Comparison of ENCODE assay signal across 23 mouse cellular contexts in the genomic region with DNA sequence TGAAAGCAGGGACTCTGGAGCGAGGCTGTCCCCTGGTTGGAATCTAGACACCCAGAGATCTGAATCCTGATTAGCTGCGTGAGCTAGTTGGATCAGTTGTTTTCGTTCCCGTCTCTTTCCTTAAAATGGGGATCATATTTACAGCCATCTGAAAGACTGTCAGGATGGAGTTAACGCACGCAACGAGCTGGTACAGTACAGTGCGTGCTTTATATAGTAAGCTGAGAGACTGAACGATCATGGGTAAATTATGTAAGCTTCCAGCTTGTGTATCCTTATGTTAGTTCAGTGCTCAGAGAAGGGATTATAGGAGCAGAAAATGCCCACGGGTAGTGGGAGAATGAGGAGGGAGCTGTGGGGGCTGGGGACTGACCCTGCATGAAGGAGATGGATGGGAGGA. TPM values are rescaled to one million over a fixed set of nuclear protein-coding genes. Genes with fewer than 3 reads are reported as not detected.
A peak's percentile ranks its signal among the peaks of the same experiment; 100 is the strongest.
DNase-seq lines count a peak whose midpoint lies in the region; ATAC-seq and TF ChIP-seq lines count a peak whose summit lies in the region.
"Had no signal": no experiment of that assay in that cellular context is flagged by ENCODE, and none has a peak within 500 bp of the region (broad histone marks: within the 10 kb centered on the region; RNA-seq: fewer than 3 reads in every experiment).

No protein-coding gene starts in this region.

- 73% methylated on average over 10 of the region's 10 CpGs for WGBS in forebrain, embryonic 16.5 days
- WGBS in forebrain, embryonic 11.5 days = 89% methylated on average over 10 of the region's 10 CpGs
- WGBS in embryonic facial prominence, embryonic 13.5 days = 52% methylated on average over 10 of the region's 10 CpGs

- intact Hi-C loops in left cerebral cortex, postnatal 25 days (cut with DNase I) = no loop called here
- intact Hi-C loops in left cerebral cortex, postnatal 36 days (cut with DNase I) = no loop called here

- no peaks in the 10 kb centered on the region for H3K27me3 ChIP-seq in forebrain, embryonic 16.5 days (replicated peaks; ENCODE audit: control insufficient read depth, insufficient read depth, low read length)
- H3K27me3 ChIP-seq in forebrain, embryonic 11.5 days (ENCODE audit: control insufficient read depth, insufficient read depth, low read length) = no peaks in the 10 kb centered on the region
- H3K27me3 ChIP-seq in embryonic facial prominence, embryonic 13.5 days = no peaks in the 10 kb centered on the region
- H3K27me3 ChIP-seq: CH12.LX; embryonic facial prominence, embryonic 15.5 days; Patski had no signal

- no peak overlapping the region for H3K4me3 ChIP-seq in forebrain, embryonic 16.5 days (replicated peaks; ENCODE audit: low read length)
- H3K4me3 ChIP-seq in forebrain, embryonic 11.5 days (ENCODE audit: low read depth, low read length) = no peak overlapping the region
- no peak overlapping the region for H3K4me3 ChIP-seq in layer of hippocampus, adult 2 months
- H3K4me3 ChIP-seq in embryonic facial prominence, embryonic 13.5 days = no peak overlapping the region
- H3K4me3 ChIP-seq: embryonic facial prominence, embryonic 15.5 days; erythroblast, embryonic 14.5 days; forebrain, embryonic 10.5 days; gastrocnemius, adult 2 months; heart, embryonic 12.5 days; hindbrain, embryonic 10.5 days had no signal

- peaks cover 7% of the 10 kb centered on the region for H3K4me1 ChIP-seq in forebrain, embryonic 16.5 days (replicated peaks; ENCODE audit: control insufficient read depth, insufficient read depth, low read length)
- no peaks in the 10 kb centered on the region for H3K4me1 ChIP-seq in forebrain, embryonic 11.5 days (replicated peaks; ENCODE audit: control insufficient read depth, insufficient read depth, low read length)
- H3K4me1 ChIP-seq in embryonic facial prominence, embryonic 13.5 days = peaks cover 33% of the 10 kb centered on the region
- H3K4me1 ChIP-seq: heart, embryonic 12.5 days had no signal

- H3K9me3 ChIP-seq in forebrain, embryonic 16.5 days (ENCODE audit: control insufficient read depth, low read length) = no peaks in the 10 kb centered on the region
- H3K9me3 ChIP-seq in forebrain, embryonic 11.5 days (ENCODE audit: control insufficient read depth, low read length) = no peaks in the 10 kb centered on the region
- H3K9me3 ChIP-seq in embryonic facial prominence, embryonic 13.5 days = no peaks in the 10 kb centered on the region
- H3K9me3 ChIP-seq: embryonic facial prominence, embryonic 15.5 days; forebrain, embryonic 10.5 days; heart, embryonic 12.5 days; hindbrain, embryonic 10.5 days had no signal

- ATAC-seq in forebrain, embryonic 16.5 days = no peak
- no peak for ATAC-seq in forebrain, embryonic 11.5 days (replicated peaks; ENCODE audit: low FRiP score)
- no peak for ATAC-seq in embryonic facial prominence, embryonic 13.5 days (ENCODE audit: insufficient number of reproducible peaks, insufficient read depth, low FRiP score, low TSS enrichment, low read depth)
- ATAC-seq: activated CD4-positive, CD25-positive, alpha-beta regulatory T cell, adult 4 months; hindbrain, embryonic 16.5 days; inflammation-experienced regulatory T-cells, adult 6 months; intestine, postnatal 0 days; Patski had no signal

- no peak overlapping the region for H3K9ac ChIP-seq in forebrain, embryonic 16.5 days (replicated peaks; ENCODE audit: low read depth, low read length)
- no peak overlapping the region for H3K9ac ChIP-seq in forebrain, embryonic 11.5 days (ENCODE audit: low read length)
- H3K9ac ChIP-seq in embryonic facial prominence, embryonic 13.5 days = no peak overlapping the region
- H3K9ac ChIP-seq: embryonic facial prominence, embryonic 15.5 days; heart, embryonic 12.5 days had no signal

- TF ChIP-seq CTCF in layer of hippocampus, adult 2 months (conservative IDR thresholded peaks at IDR 0.05) = no peak

- no peak for DNase-seq in forebrain, embryonic 11.5 days (ENCODE audit: low spot score)
- no peak for DNase-seq in layer of hippocampus, adult 2 months (ENCODE audit: low spot score in 2 of 2)
- no peak for DNase-seq in layer of hippocampus, adult 8-10 months (ENCODE audit: low spot score in 2 of 2)
- peak; percentile 38 to 71 for DNase-seq in left cerebral cortex, postnatal 25 days (ENCODE audit: low spot score in 2 of 2)
- no peak for DNase-seq in left cerebral cortex, postnatal 36 days (ENCODE audit: low spot score in 2 of 2)
- DNase-seq: adrenal gland, postnatal 14 days; cerebellum, adult 8-10 months; cerebellum, postnatal 14 days; gastrocnemius, adult 2 months; gastrocnemius, postnatal 25 days had no signal

- no peaks in the 10 kb centered on the region for H3K36me3 ChIP-seq in forebrain, embryonic 16.5 days (ENCODE audit: control insufficient read depth, insufficient read depth)
- no peaks in the 10 kb centered on the region for H3K36me3 ChIP-seq in forebrain, embryonic 11.5 days (ENCODE audit: control insufficient read depth, insufficient read depth, low read length)
- no peaks in the 10 kb centered on the region for H3K36me3 ChIP-seq in embryonic facial prominence, embryonic 13.5 days
- H3K36me3 ChIP-seq: embryonic facial prominence, embryonic 15.5 days; forebrain, embryonic 10.5 days; heart, embryonic 12.5 days; hindbrain, embryonic 10.5 days had no signal

- no peak overlapping the region for H3K4me2 ChIP-seq in forebrain, embryonic 16.5 days (ENCODE audit: low read length)
- H3K4me2 ChIP-seq in forebrain, embryonic 11.5 days (ENCODE audit: low read depth, low read length, severe bottlenecking) = no peak overlapping the region
- H3K4me2 ChIP-seq in embryonic facial prominence, embryonic 13.5 days = no peak overlapping the region
- H3K4me2 ChIP-seq: embryonic facial prominence, embryonic 15.5 days; heart, embryonic 12.5 days had no signal

- peak overlapping the region; percentile 2; the same call in 1 of the 2 replicates for H3K27ac ChIP-seq in forebrain, embryonic 16.5 days (ENCODE audit: low read length)
- H3K27ac ChIP-seq in forebrain, embryonic 11.5 days (ENCODE audit: low read depth, low read length) = no peak overlapping the region
- peak overlapping the region; percentile 76 for H3K27ac ChIP-seq in layer of hippocampus, adult 2 months
- H3K27ac ChIP-seq in embryonic facial prominence, embryonic 13.5 days = 0 out of 2 replicates have a peak overlapping the region, but pooled peaks have one; percentile 5
- H3K27ac ChIP-seq: embryonic facial prominence, embryonic 15.5 days; gastrocnemius, adult 2 months; hindbrain, embryonic 10.5 days had no signal

RNA-seq across cellular contexts. Expression of gene Nod2, which starts 24.5 kb away (rescaled TPM):
- 0.06 and 0.20 TPM in 2 replicates for polyA plus RNA-seq in forebrain, embryonic 16.5 days (2015; fragmentation: Nextera tagmentation; extraction: Ambion mirVana)
- polyA plus RNA-seq in forebrain, embryonic 11.5 days (2014; fragmentation: Nextera tagmentation; extraction: Ambion mirVana) = 0.07 and 0.13 TPM in 2 replicates
- total RNA-seq in layer of hippocampus, adult 2 months (2021) = under 1 TPM; 0.15 to 0.39 TPM
- under 1 TPM; 0.22 to 0.82 (median 0.42) TPM for total RNA-seq in layer of hippocampus, adult 8-10 months (2022)
- under 1 TPM; 0.34 to 0.43 TPM for total RNA-seq in left cerebral cortex, postnatal 25 days (2021)
- total RNA-seq in left cerebral cortex, postnatal 36 days (2021) = under 1 TPM; 0.27 to 0.45 TPM
- 0.30 and 0.31 TPM in 2 replicates for polyA plus RNA-seq in embryonic facial prominence, embryonic 13.5 days (2015; fragmentation: Nextera tagmentation; extraction: Ambion mirVana)
- polyA plus RNA-seq: erythroblast, embryonic 14.5 days; Patski had no signal

RNA-seq across cellular contexts. Expression of gene Cyld, which starts 25.3 kb away (rescaled TPM):
- 18.1 and 19.2 TPM in 2 replicates for polyA plus RNA-seq in forebrain, embryonic 16.5 days (2015; fragmentation: Nextera tagmentation; extraction: Ambion mirVana)
- 12.9 and 13.2 TPM in 2 replicates for polyA plus RNA-seq in forebrain, embryonic 11.5 days (2014; fragmentation: Nextera tagmentation; extraction: Ambion mirVana)
- total RNA-seq in layer of hippocampus, adult 2 months (2021) = 10 to 100 TPM; 86.9 to 91.5 TPM
- 100 to 1,000 TPM in 2 of 4 experiments, 10 to 100 TPM in 2; 80.2 to 100 (median 92.0) TPM for total RNA-seq in layer of hippocampus, adult 8-10 months (2022)
- total RNA-seq in left cerebral cortex, postnatal 25 days (2021) = 100 to 1,000 TPM; 105 to 118 TPM
- total RNA-seq in left cerebral cortex, postnatal 36 days (2021) = 100 to 1,000 TPM in 1 of 2 experiments, 10 to 100 TPM in 1; 91.2 to 111 TPM
- polyA plus RNA-seq in embryonic facial prominence, embryonic 13.5 days (2015; fragmentation: Nextera tagmentation; extraction: Ambion mirVana) = 13.0 and 14.3 TPM in 2 replicates

RNA-seq across cellular contexts. Expression of gene Snx20, which starts 35.6 kb away (rescaled TPM):
- polyA plus RNA-seq in forebrain, embryonic 16.5 days (2015; fragmentation: Nextera tagmentation; extraction: Ambion mirVana) = 1.0 and 1.1 TPM in 2 replicates
- 0.83 and 0.95 TPM in 2 replicates for polyA plus RNA-seq in forebrain, embryonic 11.5 days (2014; fragmentation: Nextera tagmentation; extraction: Ambion mirVana)
- total RNA-seq in layer of hippocampus, adult 2 months (2021) = 1 to 10 TPM; 1.4 to 2.0 TPM
- 1 to 10 TPM; 1.8 to 6.2 (median 3.3) TPM for total RNA-seq in layer of hippocampus, adult 8-10 months (2022)
- 1 to 10 TPM; 1.4 to 1.6 TPM for total RNA-seq in left cerebral cortex, postnatal 25 days (2021)
- total RNA-seq in left cerebral cortex, postnatal 36 days (2021) = 1 to 10 TPM; 1.6 to 1.7 TPM
- polyA plus RNA-seq in embryonic facial prominence, embryonic 13.5 days (2015; fragmentation: Nextera tagmentation; extraction: Ambion mirVana) = 1.5 and 1.8 TPM in 2 replicates

Comparison
In these comparisons a context has a peak if more than half of its experiments do, and no peak if none do; other contexts are left out.
1. DNase-seq: peak in left cerebral cortex, postnatal 25 days (2 of 2); none in forebrain, embryonic 11.5 days (single experiment), layer of hippocampus, adult 2 months (0 of 2), layer of hippocampus, adult 8-10 months (0 of 2) and left cerebral cortex, postnatal 36 days (0 of 2).